Mouse (Mus musculus) small intestine, adult 2 months (tissue): Measurements from ENCODE around the gene Phactr1.

Source experiments
- CTCF ChIP-seq: fragments of 200-500 bp; IDR thresholded peaks from 2 replicates; pipeline ENCODE4 v1.5.1; 2012; ENCODE audit warnings: low read depth, mild to moderate bottlenecking, control low read depth, inconsistent platforms, low read length, moderate library complexity, mixed read lengths; ENCODE audit not compliant: insufficient replicate concordance, insufficient read length; ENCODE audit errors: extremely low read depth
- POLR2A ChIP-seq: fragments of 200-500 bp; IDR thresholded peaks from 2 replicates; pipeline ENCODE4 v1.6.1; 2012; ENCODE audit warnings: low read depth, mild to moderate bottlenecking, control low read depth, inconsistent platforms, low read length, moderate library complexity

DNA sequence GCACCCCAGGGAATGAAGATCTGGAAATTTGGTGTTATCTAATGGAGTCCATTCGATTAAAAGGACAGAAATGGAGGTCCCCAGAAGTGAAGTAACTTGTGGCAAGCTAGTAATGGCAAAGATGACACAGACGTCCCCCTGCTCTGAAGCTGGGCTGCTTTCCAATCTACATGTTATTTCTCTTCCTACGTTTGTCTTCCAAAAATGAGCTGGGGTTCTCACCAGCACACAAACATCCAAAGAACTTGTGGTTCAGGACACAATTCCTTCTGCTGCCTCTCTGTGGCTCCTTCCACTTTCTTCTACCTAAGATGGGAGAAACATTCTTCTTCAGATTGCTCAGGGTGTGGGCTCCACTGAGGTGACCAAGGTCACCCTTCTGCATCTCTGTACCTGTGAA lies 368.1 kb downstream of the Phactr1 start:
- TF ChIP-seq CTCF = no peak
- TF ChIP-seq POLR2A = no peak
